Mouse (Mus musculus) large intestine, adult 2 months (tissue): ENCODE results near the gene Rhox2e. TPM values are rescaled to one million over a fixed set of nuclear protein-coding genes. Genes with fewer than 3 reads are reported as not detected.
"Not testable (repeated sequence)": the region's sequence is repeated elsewhere in the genome, so short reads cannot be mapped to it uniquely, and the experiment has no call there.

Source experiments
- DNase-seq: peaks from one replicate; pipeline ENCODE4 v3.0.0-alpha.2; 2012; ENCODE audit warnings: low read depth, low spot score
- WGBS: fragments of 180-500 bp; shearing (Covaris S2); methylation state at CpG from one replicate; pipeline ENCODE4 v1.1.7; 2018; 5-methylcytosine and 5-hydroxymethylcytosine counted together
- polyA plus RNA-seq: library from polyadenylated mRNA; depleted of rRNA; stranded (reverse); fragments of >200 nt; gene quantifications from 2 replicates; pipeline ENCODE4 v1.2.3, GENCODE M21; 2012; rRNA removed

The Rhox2e gene
- not detected in 2 replicates for polyA plus RNA-seq

- 87% methylated on average over 2 of the region's 8 CpGs for WGBS
- not testable (repeated sequence) for DNase-seq
These were observed at the start of gene Rhox2e for GRCm38 (mm10) chrX:37530152-37530551. TSS of gene Rhox2e (plus strand) at chrX:37530452.

DNA sequence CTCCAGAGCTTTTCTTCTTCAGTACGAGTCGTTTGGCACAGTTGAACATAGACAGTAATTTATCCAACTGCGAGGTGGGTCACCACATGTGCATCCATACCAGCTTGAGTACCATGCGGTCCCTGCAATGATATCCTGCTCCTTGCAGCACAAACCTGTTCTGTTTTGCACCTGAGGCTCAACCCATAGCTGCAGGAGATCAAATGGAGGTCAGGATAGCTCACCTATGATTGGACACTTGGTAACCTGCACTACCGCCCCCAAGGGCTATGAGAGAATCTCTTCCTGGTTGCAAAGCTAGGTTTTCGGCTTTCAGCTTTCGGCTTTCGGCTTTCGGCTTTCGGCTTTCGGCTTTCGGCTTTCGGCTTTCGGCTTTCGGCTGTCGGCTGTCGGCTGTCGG lies 16.2 kb upstream of the Rhox2e start, which contains the start of gene Rhox4d:
TSS of gene Rhox4d (plus strand) at position 301 of the 400 bp plus-strand sequence.
- DNase-seq = not testable (repeated sequence)
- WGBS = 92% methylated on average over 16 of the region's 18 CpGs

- WGBS = no CpG with 5 or more reads among the region's 4 CpGs
- DNase-seq = not testable (repeated sequence)
These were observed 11.5 kb downstream of the Rhox2e start, which contains the start of gene Rhox3e for GRCm38 (mm10) chrX:37541719-37542118. TSS of gene Rhox3e (plus strand) at chrX:37542019.

- 98% methylated on average over 10 of the region's 18 CpGs for WGBS
- DNase-seq = not testable (repeated sequence)
These were observed 26.9 kb downstream of the Rhox2e start, which contains the start of gene Rhox4e for GRCm38 (mm10) chrX:37557112-37557511. TSS of gene Rhox4e (plus strand) at chrX:37557412.

GRCm38 (mm10) chrX:37571105-37571504 lies 40.9 kb downstream of the Rhox2e start, which contains the start of gene Rhox2f:
TSS of gene Rhox2f (plus strand) at chrX:37571405.
- not testable (repeated sequence) for DNase-seq
- 89% methylated on average over 8 of the region's 8 CpGs for WGBS

DNA sequence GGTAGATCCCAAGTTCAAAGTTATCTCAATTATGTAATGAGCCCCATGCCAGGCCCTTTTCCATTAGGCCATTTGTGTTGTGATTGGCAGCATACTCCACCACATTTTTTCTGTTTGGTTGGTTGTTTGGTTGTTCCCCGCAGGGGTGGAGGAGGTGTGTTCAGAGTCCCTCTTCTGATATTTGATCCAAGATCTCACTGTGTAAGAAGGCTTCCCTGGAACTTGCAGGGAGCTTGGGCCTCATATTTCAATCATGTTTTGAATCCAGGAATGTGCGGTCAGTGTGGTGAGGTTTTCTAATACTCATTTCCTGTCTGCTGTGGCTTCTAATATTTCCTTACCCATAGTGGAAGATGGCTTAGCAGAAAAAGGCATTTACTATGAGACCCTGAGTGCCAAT lies 42.4 kb downstream of the Rhox2e start:
- DNase-seq = not testable (repeated sequence)
- 71% methylated on average over 2 of the region's 2 CpGs for WGBS

DNA sequence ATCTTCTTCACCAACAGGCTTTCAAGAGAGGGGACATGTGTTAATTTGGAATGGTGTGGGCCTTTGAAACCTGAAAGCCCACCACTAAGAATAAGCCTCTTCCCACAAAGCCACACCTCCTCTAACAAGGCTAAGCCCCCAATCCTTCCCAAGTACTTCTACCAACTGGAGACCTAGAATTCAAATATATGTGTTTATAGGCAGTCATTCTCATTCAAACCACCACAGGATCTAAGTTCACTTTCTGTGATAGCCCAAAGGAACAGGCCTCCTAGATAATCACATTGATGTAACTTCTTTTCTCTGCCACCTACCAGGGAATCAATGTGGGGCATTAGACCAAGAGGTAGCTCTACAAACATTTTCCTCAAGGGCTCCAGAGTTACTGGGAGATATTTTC lies 50.4 kb downstream of the Rhox2e start, which contains the start of gene Rhox3f:
TSS of gene Rhox3f (plus strand) at position 301 of the 400 bp plus-strand sequence.
- not testable (repeated sequence) for DNase-seq

Other genes starting within 250 kb of the Rhox2e start
- gene Rhox3a2, start 150.4 kb upstream of the Rhox2e start, polyA plus RNA-seq = not detected in 2 replicates
- not detected in 2 replicates for gene Rhox4a2, start 139.6 kb upstream of the Rhox2e start, polyA plus RNA-seq
- not detected in 2 replicates for gene Rhox2b, start 118.4 kb upstream of the Rhox2e start, polyA plus RNA-seq
- not detected in 2 replicates for gene Rhox4b, start 98.0 kb upstream of the Rhox2e start, polyA plus RNA-seq
- not detected in 2 replicates for gene Rhox2c, start 76.8 kb upstream of the Rhox2e start, polyA plus RNA-seq
- gene Rhox3c, start 71.9 kb upstream of the Rhox2e start, polyA plus RNA-seq = not detected in 2 replicates
- gene Rhox4c, start 50.1 kb upstream of the Rhox2e start, polyA plus RNA-seq = not detected in 2 replicates
- not detected in 2 replicates for gene Rhox2d, start 37.0 kb upstream of the Rhox2e start, polyA plus RNA-seq
- not detected in 2 replicates for gene Rhox4d, start 16.1 kb upstream of the Rhox2e start, polyA plus RNA-seq
- gene Rhox3e, start 11.6 kb downstream of the Rhox2e start, polyA plus RNA-seq = not detected in 2 replicates
- not detected in 2 replicates for gene Rhox4e, start 27.0 kb downstream of the Rhox2e start, polyA plus RNA-seq
- gene Rhox2f, start 41.0 kb downstream of the Rhox2e start, polyA plus RNA-seq = not detected in 2 replicates
- gene Rhox3f, start 50.5 kb downstream of the Rhox2e start, polyA plus RNA-seq = not detected in 2 replicates
- not detected in 2 replicates for gene Rhox4f, start 77.3 kb downstream of the Rhox2e start, polyA plus RNA-seq
- not detected in 2 replicates for gene Rhox3g, start 98.2 kb downstream of the Rhox2e start, polyA plus RNA-seq
- not detected in 2 replicates for gene Rhox2g, start 113.0 kb downstream of the Rhox2e start, polyA plus RNA-seq
- gene Rhox4g, start 120.9 kb downstream of the Rhox2e start, polyA plus RNA-seq = not detected in 2 replicates
- not detected in 2 replicates for gene Rhox3h, start 138.3 kb downstream of the Rhox2e start, polyA plus RNA-seq
- gene Rhox2h, start 142.8 kb downstream of the Rhox2e start, polyA plus RNA-seq = not detected in 2 replicates